Mouse (Mus musculus) MEL (cell line): ENCODE data around the gene Suclg1.

Experiments used
- CTCF ChIP-seq, 3 experiments: IDR thresholded peaks in 2 of 3; conservative IDR thresholded peaks in 1 of 3; 2 replicates each; pipeline ENCODE4 v1.5.1; 2011 to 2012; ENCODE audit warnings: low read length in 3 of 3, low read depth in 2 of 3, mild to moderate bottlenecking in 2 of 3, improper control_type of control experiment in 1 of 3, inconsistent platforms in 1 of 3, mixed read lengths in 1 of 3, moderate library complexity in 1 of 3; ENCODE audit not compliant: control insufficient read depth in 1 of 3, insufficient read depth in 1 of 3, poor library complexity in 1 of 3, severe bottlenecking in 1 of 3
- ELF1 ChIP-seq: IDR thresholded peaks from 2 replicates; pipeline ENCODE4 v1.6.1; 2014; ENCODE audit warnings: low read depth, mild to moderate bottlenecking, inconsistent platforms, low read length, improper control_type of control experiment, moderate library complexity
- EP300 ChIP-seq, 2 experiments: IDR thresholded peaks; 2 replicates each; pipeline ENCODE4 v1.6.1; 2011; ENCODE audit warnings: improper control_type of control experiment in 2 of 2, low read length in 2 of 2, low read depth in 1 of 2, mild to moderate bottlenecking in 1 of 2
- ETS1 ChIP-seq: IDR thresholded peaks from 2 replicates; pipeline ENCODE4 v1.6.1; 2012; ENCODE audit warnings: low read depth, mild to moderate bottlenecking, inconsistent platforms, low read length, improper control_type of control experiment, moderate library complexity
- GABPA ChIP-seq: IDR thresholded peaks from 2 replicates; pipeline ENCODE4 v1.6.1; 2012; ENCODE audit warnings: low read depth, mild to moderate bottlenecking, inconsistent platforms, low read length, improper control_type of control experiment, moderate library complexity
- KAT2A ChIP-seq: conservative IDR thresholded peaks from 2 replicates; pipeline ENCODE4 v1.6.1; 2012; ENCODE audit warnings: low read depth, low read length, improper control_type of control experiment, inconsistent platforms
- MAX ChIP-seq: IDR thresholded peaks from 2 replicates; pipeline ENCODE4 v1.6.1; 2011; ENCODE audit warnings: low read length, improper control_type of control experiment
- MXI1 ChIP-seq: IDR thresholded peaks from 2 replicates; pipeline ENCODE4 v1.6.1; 2011; ENCODE audit warnings: mild to moderate bottlenecking, low read depth, low read length, improper control_type of control experiment
- POLR2A ChIP-seq, 2 experiments: IDR thresholded peaks; 2 replicates each; pipeline ENCODE4 v1.6.1; 2011 to 2012; ENCODE audit warnings: low read length in 2 of 2, mild to moderate bottlenecking in 2 of 2, control low read depth in 1 of 2, improper control_type of control experiment in 1 of 2, low read depth in 1 of 2, moderate library complexity in 1 of 2; ENCODE audit not compliant: control insufficient read depth in 1 of 2, insufficient read depth in 1 of 2, poor library complexity in 1 of 2
- TCF12 ChIP-seq: IDR thresholded peaks from 2 replicates; pipeline ENCODE4 v1.6.1; 2014; ENCODE audit warnings: low read depth, mild to moderate bottlenecking, inconsistent platforms, low read length, improper control_type of control experiment, moderate library complexity
- ZC3H11A ChIP-seq: IDR thresholded peaks from 2 replicates; pipeline ENCODE4 v1.6.1; 2012; ENCODE audit warnings: low read depth, mild to moderate bottlenecking, inconsistent platforms, low read length, improper control_type of control experiment
- ZMIZ1 ChIP-seq: IDR thresholded peaks from 2 replicates; pipeline ENCODE4 v1.6.1; 2012; ENCODE audit warnings: low read depth, mild to moderate bottlenecking, inconsistent platforms, low read length, improper control_type of control experiment, moderate library complexity
- ZNF384 ChIP-seq: IDR thresholded peaks from 2 replicates; pipeline ENCODE4 v1.6.1; 2012; ENCODE audit warnings: low read depth, mild to moderate bottlenecking, inconsistent platforms, low read length, improper control_type of control experiment

DNA sequence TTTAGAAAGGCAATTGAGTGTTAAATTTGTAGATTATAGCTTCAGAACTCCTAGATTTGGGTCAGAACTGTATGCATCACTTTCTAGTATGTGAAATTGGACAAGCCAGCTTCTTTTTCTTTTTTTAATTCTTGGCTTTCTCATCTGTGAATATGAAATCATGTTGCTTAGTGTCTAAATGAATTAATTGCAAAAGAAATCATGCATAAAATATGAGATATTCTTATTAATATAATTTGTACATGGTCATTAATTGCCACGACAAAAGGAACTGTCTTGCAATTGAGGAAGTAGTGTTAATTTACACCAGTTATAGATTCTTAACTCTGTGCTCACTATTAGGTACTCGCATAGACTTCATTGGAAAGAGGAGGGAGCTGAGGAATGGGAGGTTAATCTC, 74.1 kb downstream of the Suclg1 start:
- TF ChIP-seq CTCF (IDR thresholded peaks at IDR 0.05 in 2 of 3, conservative IDR thresholded peaks at IDR 0.05 in 1 of 3; ENCODE audit: control insufficient read depth in 1 of 3, insufficient read depth in 1 of 3, low read depth in 2 of 3, low read length in 3 of 3, poor library complexity in 1 of 3, severe bottlenecking in 1 of 3) (no peak), ETS1 (no peak), POLR2A (IDR thresholded peaks at IDR 0.05; ENCODE audit: control insufficient read depth in 1 of 2, insufficient read depth in 1 of 2, low read depth in 1 of 2, low read length in 2 of 2, poor library complexity in 1 of 2) (no peak), MXI1 (no peak), ZNF384 (no peak), KAT2A (no peak), ELF1 (no peak), ZMIZ1 (no peak), ZC3H11A (no peak), MAX (no peak), TCF12 (no peak), EP300 (IDR thresholded peaks at IDR 0.05; ENCODE audit: low read depth in 1 of 2, low read length in 2 of 2) (no peak), GABPA (no peak)
